Mouse (Mus musculus) embryo, embryonic 11 days (tissue): ENCODE measurements around the gene Ctf1.
"Not testable (repeated sequence)": the region's sequence is repeated elsewhere in the genome, so short reads cannot be mapped to it uniquely, and the experiment has no call there.

ENCODE experiments used
- DNase-seq: peaks from one replicate; pipeline ENCODE4 v3.0.0-alpha.2; 2015

Ctf1 gene

GRCm38 (mm10) chr7:127693730-127694129, 18.8 kb upstream of the Ctf1 start:
- not testable (repeated sequence) for DNase-seq

- DNase-seq, result no peak
Observed at GRCm38 (mm10) chr7:127698986-127699385, 13.6 kb upstream of the Ctf1 start.

- DNase-seq, result no peak
Observed at GRCm38 (mm10) chr7:127700712-127701331, 11.7 kb upstream of the Ctf1 start.

DNA sequence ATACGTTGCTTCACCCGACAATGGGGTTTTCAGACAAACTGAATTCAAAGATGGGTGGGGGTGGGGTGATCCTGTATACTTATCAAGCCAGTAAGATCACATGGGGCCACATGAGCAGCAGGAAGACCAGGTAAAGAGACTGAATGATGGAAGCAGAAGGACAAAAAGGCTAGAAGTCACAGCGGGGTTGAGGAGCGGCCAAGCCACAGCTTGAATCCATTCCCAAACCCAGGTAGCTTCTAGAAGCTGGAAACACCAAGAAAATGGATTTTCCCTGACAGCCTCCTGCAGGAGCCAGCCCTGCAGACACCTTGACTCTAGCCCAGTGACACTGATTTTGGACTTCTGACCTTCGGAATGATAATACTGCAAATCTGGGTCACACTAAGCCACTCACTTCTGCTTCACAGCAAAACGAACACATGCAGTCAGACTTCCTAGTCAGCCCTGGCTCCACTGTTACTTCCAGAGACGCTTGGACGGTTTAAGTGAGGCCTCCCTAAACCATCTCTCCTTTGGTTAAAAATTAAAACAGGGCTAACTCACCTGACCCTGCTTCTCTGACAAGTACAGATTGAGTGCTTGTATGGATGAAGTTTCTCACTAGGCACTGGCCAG, 8.9 kb upstream of the Ctf1 start:
- no peak for DNase-seq

GRCm38 (mm10) chr7:127704598-127704997, 7.9 kb upstream of the Ctf1 start:
- no peak for DNase-seq

- no peak for DNase-seq
Observed at GRCm38 (mm10) chr7:127705706-127706105, 6.8 kb upstream of the Ctf1 start.

GRCm38 (mm10) chr7:127707045-127707956, 5.2 kb upstream of the Ctf1 start:
- DNase-seq, result peak; percentile 77

GRCm38 (mm10) chr7:127707957-127708206, 4.7 kb upstream of the Ctf1 start:
- DNase-seq, result no peak

GRCm38 (mm10) chr7:127708207-127709078, 4.1 kb upstream of the Ctf1 start, which contains the start of gene Bcl7c:
Bcl7c (minus strand) TSS chr7:127708933.
- DNase-seq, result peak; percentile 96

GRCm38 (mm10) chr7:127709261-127709979, 3.1 kb upstream of the Ctf1 start:
- DNase-seq, result no peak

DNA sequence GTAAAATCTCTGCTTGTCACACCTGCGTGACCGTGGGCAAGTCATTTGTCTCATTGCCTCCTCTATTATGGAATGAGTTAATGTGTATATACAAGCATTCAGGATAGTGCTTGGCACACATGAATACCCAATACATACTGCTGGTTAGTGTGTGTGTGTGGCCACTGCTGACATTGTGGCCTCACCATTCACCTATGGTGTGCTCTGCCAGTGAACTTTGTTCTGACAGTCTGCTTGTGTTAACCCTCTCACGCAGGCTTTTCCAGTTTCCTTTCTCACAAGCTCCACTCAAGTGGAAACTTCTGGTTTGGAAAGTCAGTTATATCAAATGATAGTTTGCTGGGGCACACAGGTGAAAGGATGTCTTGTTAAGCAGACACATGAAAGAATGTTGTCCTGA, 1.5 kb upstream of the Ctf1 start:
- no peak for DNase-seq

GRCm38 (mm10) chr7:127711456-127711855, 1.1 kb upstream of the Ctf1 start:
- no peak for DNase-seq

- DNase-seq, result no peak
Observed at GRCm38 (mm10) chr7:127714816-127715215, 2.3 kb downstream of the Ctf1 start.

DNA sequence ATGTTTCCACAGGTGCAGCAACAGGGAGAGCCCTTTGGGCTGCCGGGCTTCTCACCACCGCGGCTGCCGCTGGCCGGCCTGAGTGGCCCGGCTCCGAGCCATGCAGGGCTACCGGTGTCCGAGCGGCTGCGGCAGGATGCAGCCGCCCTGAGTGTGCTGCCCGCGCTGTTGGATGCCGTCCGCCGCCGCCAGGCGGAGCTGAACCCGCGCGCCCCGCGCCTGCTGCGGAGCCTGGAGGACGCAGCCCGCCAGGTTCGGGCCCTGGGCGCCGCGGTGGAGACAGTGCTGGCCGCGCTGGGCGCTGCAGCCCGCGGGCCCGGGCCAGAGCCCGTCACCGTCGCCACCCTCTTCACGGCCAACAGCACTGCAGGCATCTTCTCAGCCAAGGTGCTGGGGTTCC, 4.5 kb downstream of the Ctf1 start:
- peak; percentile 86 for DNase-seq

- DNase-seq, result no peak
Observed at GRCm38 (mm10) chr7:127718339-127718738, 5.8 kb downstream of the Ctf1 start.

DNA sequence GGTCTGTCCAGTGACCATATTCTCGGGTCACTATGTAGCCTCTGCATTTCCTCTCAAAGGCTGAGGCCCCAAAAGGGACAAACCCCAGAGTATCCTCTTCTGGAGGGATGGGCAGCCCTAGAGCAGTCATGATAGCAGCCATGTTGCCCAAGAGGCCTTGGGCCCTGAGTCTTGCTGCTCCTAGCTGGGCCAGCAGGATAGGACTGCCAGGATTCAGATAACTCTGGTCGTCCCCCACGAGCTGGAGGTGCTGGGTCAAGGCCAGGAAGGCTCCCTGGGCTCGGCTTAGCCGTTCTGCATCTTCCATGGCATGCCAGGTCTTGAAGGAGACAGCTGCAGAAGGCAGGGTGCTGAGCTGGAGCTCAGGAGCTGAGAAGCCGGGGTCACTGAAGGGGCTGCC, 6.7 kb downstream of the Ctf1 start:
- no peak for DNase-seq

DNA sequence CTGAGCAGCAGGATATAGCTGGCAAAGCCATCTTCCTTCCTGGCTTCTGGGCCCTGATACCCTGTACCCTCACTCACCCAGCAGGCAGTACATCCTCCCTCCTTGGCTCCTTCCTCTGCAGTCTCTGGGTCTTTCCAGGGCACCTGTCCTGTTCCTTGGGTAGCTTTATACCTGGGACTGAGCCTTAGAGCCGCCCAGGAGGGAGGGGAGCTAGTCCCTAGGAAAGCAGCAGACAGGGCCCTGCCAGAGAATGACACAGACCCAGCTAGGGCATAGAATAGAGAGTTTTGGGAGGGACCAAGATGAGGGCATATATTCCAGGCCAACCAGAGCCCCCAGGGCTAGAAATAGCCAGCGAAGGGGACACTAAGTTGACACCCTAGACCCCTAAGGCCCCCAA, 13.0 kb downstream of the Ctf1 start:
- no peak for DNase-seq

- DNase-seq, result no peak
Observed at GRCm38 (mm10) chr7:127725924-127726323, 13.4 kb downstream of the Ctf1 start.

- no peak for DNase-seq
Observed at GRCm38 (mm10) chr7:127727898-127728297, 15.4 kb downstream of the Ctf1 start.

GRCm38 (mm10) chr7:127730170-127730569, 17.6 kb downstream of the Ctf1 start:
- no peak for DNase-seq

DNA sequence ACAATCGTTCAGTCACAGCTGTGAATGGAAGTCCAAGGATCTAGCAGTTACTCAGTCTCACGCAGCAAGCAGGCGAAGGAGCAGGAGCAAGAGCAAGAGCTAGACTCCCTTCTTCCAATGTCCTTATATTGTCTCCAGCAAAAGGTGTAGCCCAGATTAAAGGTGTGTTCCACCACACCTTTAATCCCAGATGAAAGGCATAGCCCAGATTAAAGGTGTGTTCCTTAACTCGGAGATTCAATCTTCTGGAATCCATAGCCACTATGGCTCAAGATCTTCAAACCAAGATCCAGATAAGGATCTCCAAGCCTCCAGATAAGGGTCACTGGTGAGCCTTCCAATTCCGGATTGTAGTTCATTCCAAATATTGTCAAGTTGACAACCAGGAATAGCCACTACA, 19.5 kb downstream of the Ctf1 start, which contains the start of gene Ctf2:
Gene Ctf2 (minus strand): TSS at position 101 of the 400 bp plus-strand sequence.
- not testable (repeated sequence) for DNase-seq

DNA sequence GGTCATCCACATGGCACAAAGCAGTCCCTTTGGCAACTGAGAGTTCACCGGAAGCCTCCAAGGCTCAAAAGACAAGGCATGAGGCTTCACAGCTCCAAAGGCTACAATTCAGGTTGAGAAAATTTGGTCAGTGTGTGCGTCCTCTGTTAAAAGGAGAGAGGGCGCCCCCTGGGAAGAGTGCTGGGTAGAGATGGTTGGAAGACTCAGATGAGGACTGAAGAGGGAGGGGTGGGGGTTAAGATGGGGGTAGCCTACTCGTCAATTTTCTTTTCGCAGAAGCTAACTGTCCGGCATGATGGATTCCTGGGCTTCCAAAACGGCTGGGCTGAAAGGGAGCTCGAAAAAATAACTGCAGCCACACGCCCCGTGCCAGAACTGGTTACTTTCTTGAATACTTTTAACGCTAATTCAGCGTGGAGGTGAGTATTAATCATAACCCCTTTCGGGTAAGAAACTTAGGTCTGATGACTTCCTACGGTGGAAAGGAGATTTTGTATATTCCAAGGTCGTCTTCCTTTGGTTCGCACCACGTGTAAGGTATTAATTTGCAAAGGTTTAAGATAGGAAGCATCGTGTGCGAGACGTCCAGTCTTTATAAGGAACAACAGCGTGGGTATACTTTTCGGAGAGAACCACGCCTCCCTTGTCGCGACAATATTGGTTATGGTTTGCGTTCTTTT, 32.0 kb downstream of the Ctf1 start, which contains the start of gene Fbxl19:
Gene Fbxl19 (plus strand): TSS at position 178 of the 680 bp plus-strand sequence.
- peak; percentile 90 for DNase-seq
